Mouse (Mus musculus) ES-Bruce4 (cell line): ENCODE results near the gene Rab27a.

Experiments
- CTCF ChIP-seq: IDR thresholded peaks from one replicate; pipeline ENCODE4 v1.8.1; 2011; ENCODE audit warnings: low read depth, low read length
- EP300 ChIP-seq: IDR thresholded peaks from 2 replicates; pipeline ENCODE4 v1.6.1; 2011; ENCODE audit warnings: low read depth, low read length; ENCODE audit not compliant: insufficient read depth
- POLR2A ChIP-seq: IDR thresholded peaks from one replicate; pipeline ENCODE4 v1.8.1; 2011; ENCODE audit warnings: low read length; ENCODE audit not compliant: insufficient read depth

GRCm38 (mm10) chr9:73137341-73137886 is 92.8 kb downstream of the Rab27a start:
- TF ChIP-seq POLR2A, result no peak
- TF ChIP-seq CTCF, result no peak
- no peak for TF ChIP-seq EP300
